Mouse (Mus musculus) kidney, postnatal 4 days (tissue): ENCODE measurements around the gene Ccdc65.

Experiments
- DNase-seq, 2 experiments: peaks; one replicate each; pipeline ENCODE4 v3.0.0; 2021; ENCODE audit warnings: mixed read lengths in 2 of 2

Gene Ccdc65

DNA sequence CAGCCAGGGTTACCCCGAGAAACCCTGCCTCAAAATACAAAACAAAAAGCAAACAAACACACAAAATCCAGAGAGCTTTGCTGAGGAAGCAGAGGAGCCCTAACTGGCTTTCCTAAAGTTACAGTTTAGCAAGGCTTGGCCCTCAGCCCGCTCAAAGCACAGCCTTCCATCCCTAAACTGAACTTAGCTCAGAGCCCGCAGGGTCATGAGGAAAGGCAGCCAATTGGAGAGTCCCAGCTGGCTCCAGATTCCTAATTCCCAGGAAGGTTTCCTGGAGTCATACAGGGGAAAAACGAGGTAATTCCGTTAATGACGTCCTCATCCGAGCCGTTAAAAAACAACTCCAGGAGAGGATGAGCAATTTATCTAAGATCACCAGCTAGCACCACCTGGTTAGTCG is 12.3 kb upstream of the Ccdc65 start:
- DNase-seq: peak; percentile 39 to 59

DNA sequence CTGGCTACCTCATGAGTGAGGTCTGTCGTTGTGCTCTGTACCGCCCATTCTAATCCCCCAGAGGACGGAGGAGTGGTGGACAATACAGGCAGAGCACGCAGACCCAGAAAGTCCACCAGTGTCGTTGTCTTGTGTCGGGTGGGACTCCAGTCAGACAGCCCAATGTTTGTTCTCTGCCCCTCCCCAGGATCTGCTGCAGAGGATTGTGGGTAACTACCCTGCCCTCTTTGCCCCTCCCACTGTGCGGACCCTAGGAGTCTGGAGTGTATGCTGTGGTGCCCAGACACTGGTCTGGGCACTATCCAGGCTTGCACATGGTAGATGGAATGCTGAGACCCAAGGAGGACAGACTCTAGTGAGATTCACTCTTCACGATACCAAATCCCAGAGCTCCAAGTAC is 11.8 kb upstream of the Ccdc65 start:
- no peak for DNase-seq

DNA sequence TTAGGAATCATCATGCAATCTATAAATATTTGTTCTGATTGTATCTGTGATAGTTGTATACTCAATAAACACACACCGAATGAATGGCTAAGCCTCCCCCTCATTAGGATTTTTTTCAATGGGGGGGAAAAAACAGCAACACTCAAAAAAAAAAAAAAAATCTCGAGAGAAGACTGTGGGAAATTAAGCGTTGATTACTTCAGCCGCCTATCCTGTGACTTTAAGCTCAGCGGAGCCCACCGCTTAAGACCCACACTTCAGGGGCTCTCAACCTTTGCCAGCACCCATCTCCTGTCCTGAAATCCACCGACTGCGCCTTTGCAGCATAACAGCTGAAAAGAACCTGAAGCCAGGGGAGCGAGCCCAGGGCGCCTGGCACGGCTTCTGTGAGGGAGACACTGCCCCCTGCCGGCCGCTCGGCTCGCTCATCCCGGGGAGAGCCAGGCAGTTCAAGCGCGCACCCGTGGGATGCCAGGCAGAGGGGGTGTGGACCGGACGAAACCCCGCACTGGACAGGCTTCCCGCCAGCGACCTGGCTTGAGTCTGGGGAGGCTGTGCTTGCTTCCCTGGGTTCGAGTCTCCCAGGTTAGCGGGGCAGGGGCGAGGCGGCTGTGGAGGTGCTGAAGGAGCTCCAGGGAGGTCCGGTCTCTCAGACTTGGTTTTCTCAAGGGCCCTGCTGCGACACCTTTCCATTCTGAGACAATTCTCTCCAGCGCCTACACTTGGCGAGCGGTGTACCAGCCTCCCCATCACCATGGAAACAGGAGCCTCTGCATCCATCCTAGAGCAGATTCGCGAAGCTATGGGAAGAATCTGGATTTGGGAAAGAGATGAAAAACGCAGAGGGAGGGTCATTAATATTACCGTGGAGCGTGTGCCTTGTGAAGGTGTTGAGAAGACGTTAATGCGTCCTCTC is 8.6 kb upstream of the Ccdc65 start:
- DNase-seq: peak; percentile 93 to 94

DNA sequence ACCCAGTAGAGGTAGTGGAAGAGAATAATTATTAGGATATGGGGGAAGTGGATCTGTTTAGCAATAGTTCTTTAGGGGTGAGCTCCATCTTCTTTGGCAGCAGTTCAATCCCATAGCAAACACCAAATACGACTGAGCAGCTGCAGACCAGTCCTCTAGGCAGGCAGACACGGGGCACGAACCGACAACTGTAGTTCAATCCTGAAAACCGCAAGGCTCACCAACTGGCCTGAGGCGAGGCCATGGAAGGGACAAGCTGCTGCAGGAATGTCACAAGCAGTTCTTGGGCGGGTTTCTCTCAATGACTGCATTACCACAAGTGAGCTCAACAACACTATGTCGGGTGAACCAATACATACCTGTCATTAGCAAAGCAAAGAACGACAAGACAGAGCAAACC is 3.7 kb upstream of the Ccdc65 start:
- DNase-seq: no peak

DNA sequence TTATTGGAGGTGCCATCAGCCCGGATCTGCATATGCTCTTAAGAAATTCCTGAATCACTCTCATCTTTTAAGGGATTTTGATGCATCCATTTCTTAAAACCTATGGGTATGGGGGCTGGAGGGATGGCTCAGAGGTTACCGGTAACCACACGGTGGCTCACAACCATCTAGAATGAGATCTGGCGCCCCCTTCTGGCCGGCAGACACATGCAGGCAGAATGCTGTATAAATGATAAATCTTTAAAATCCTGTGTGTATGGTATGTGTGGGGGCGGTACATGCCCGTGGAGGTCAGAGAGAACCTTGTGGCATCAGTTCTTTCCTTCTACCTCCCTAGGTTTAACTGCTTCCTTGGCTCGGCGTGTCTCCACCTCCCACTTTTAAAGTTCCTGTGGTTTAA is 2.4 kb downstream of the Ccdc65 start:
- peak; percentile 89 to 90 for DNase-seq

DNA sequence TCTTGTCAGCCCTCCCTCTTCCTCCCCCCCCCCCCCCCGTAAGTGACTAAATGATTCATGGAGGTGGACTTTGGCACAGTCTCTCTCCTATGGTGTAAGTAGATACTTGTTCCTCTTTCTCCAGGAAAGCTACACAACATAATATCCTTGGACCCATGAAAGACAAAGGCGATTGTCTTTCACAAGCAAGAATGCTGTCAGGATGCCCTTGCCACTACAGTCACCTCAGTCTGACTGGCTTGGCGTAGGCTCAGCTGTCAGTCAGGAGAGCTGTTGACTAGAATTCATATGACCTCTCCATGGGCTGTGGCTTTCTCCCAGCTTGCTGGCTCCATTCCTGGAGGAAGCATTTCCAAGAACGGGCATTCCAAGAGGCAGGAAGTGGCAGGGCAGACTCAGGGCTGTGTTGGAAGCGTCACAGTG is 6.2 kb downstream of the Ccdc65 start:
- DNase-seq: no peak

DNA sequence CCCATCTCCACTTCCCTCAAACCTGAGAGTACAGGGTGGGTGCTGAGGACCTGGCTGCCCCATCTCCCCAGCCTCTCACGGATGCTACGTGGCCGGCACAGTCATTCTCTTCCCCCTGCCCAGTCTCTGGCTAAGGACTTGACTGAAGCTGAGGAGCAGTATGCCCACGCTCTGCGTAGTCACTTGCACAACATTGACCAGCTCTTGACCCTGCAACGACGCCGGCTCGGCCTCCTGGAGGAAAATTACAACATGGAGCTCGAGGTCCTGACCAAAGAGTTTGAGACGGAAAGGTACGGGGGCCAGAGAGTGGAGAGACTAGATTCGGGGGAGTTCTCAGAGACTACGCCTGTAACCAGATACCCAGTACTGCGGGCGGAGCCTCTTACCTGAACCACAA is 9.3 kb downstream of the Ccdc65 start:
- no peak for DNase-seq

DNA sequence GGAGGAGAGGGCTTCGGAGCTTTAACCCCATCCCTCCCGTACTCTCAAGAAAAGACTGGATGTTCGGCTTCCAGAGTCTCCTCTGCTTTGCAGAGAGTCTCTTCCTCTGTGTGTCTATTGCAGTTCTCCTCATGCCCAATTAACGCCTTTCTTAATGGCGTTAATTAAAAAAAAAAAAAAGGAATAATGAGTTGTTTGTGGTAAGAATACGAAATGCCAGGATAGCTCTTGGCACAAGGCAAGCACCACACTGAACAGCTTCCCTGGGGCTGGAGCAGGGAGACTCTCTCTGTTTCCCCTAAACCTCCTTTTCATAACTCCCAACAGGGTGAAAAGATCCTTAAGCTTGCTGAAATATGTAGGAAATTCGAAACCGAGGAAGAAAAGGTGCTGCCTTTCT is 14.2 kb downstream of the Ccdc65 start:
- no peak for DNase-seq

DNA sequence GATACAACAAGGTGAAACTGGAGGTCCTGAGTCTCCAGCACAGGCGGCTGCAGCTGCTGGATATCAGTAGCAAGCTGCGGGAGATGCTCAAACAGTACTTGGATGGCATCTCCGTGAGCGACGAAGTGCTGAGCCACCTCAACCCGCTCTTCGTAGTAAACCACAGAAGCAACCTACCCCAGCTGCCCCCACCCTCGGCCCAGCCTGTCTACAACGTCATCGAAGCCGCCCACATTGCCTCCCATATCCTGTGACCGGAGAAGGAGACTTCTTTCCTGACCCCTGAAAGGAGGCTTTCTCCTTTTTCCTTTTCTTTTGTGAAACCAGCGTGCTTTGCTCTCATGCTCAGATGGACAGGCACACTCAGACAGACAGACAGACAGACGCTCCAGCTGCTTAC is 14.8 kb downstream of the Ccdc65 start:
- peak; percentile 63 to 68 for DNase-seq

DNA sequence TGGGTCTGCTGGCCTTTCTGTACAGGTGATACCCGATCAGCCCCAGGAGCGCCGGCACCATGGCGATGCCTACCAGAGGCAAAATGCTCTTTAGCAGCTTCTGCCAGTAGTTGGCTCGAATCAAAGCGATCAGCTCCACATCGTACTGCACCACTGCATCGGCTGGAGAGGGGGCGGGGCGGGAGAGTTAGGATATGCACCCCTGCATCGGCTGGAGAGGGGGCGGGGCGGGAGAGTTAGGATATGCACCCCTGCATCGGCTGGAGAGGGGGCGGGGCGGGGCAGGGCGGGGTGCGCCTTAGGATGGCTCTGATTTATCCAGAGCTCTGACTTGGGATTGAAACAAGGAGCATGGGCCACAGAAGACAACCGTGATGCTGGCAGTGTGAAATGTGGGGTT is 16.4 kb downstream of the Ccdc65 start:
- DNase-seq: peak; percentile 62 to 71

DNA sequence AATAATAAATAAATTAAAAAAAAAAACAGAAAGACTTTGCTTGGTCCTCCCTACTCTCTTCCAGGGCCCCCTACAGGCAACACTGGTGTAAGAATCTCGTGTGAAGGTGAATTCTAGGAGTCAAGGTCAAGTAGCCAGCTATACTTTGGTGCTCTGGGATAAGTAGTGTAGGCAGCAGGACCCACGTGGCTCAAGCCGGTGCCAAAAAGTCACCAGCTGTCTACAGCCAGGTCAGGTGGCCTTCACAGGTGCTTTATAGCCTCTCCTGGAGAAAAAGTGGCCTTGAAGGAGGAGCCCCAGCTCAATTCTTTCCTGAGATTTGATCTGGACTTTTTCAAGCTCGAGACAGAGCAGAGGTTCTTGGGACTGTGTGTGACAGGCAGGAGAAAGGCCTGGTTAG is 18.1 kb downstream of the Ccdc65 start:
- DNase-seq: no peak

DNA sequence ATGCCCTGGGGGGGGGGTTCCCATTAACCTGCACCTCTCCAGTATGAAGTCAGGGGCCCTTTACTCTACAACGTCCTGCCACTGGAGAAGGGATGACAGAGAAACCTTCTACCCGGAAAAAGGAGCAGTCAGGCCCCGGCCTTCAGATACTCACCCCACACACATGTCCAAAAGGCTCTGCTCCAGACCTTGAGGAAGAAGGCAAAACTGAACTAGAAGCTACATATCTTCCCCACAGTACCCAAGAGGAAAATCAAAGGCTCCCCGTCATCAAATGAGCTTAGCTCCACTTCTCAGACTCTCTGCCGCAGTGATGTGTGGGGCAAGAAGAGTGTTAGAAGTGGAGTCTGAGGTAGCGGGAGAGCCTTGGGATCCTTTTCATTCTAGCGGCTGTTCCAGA is 18.7 kb downstream of the Ccdc65 start:
- no peak for DNase-seq

DNA sequence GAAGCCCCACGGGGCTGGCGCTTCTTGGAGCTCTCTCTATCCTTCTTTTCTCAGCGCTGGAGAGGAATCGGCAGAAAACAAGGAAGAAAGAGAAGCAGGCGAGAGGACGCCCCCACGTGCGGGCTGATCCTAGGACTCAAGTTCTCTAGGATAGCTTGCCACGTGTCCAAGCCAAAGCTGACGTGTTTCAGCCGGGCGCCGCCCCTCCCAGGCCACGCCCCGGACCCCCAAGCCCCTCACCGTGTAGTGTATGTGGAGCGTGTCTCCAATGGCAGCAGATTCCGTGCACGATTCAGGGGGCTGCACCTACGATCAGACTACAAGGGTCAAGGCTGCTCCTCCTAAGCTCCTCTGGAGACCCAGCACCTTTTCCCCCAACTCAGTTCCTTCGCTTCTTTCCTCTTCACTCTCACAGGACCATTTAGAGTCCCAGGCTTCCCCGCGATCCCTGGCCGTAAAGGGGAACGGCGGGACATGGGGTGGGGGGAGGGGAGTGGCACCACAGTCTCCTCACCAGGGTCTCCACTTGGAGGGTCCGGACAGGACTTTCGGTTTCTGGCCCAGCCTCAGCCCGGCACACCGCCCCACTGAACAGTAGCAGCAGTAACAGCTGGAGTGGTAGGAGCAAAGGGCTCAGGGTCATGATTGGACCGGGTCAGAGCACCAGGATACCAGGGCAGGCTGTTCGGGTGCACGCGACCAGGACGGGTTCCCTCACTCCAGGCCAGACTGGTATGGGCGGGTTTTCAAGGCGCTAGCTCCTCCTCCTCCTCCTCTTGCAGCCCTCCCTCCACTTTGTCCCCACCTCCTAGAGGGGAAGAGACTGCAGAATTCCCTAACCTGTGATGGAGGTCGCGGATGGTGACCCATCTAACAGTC is 19.7 kb downstream of the Ccdc65 start, which contains the start of gene Fkbp11:
TSS of gene Fkbp11 (minus strand) at position 756 of the 879 bp plus-strand sequence.
- peak; percentile 70 to 83 for DNase-seq

DNA sequence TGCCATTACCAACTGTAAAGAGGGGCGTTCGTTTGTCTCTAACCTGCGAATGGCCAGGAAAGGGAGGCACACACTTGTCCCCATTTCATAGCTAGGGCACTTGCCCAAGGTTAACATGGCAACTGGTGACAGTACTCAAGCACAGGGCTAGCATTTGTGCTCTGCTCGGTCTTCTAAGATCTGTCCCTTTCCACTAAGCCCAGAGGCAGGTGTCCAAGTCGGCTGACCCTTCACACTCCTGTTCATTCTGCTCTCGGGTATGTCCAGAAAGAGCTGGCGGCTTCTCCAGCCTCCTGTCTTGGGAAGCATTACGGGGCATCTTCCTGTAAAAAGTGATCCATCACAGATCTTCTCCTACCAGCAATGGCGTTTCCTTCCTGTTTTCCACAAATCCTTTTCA is 20.4 kb downstream of the Ccdc65 start:
- peak; percentile 38 to 59 for DNase-seq

DNA sequence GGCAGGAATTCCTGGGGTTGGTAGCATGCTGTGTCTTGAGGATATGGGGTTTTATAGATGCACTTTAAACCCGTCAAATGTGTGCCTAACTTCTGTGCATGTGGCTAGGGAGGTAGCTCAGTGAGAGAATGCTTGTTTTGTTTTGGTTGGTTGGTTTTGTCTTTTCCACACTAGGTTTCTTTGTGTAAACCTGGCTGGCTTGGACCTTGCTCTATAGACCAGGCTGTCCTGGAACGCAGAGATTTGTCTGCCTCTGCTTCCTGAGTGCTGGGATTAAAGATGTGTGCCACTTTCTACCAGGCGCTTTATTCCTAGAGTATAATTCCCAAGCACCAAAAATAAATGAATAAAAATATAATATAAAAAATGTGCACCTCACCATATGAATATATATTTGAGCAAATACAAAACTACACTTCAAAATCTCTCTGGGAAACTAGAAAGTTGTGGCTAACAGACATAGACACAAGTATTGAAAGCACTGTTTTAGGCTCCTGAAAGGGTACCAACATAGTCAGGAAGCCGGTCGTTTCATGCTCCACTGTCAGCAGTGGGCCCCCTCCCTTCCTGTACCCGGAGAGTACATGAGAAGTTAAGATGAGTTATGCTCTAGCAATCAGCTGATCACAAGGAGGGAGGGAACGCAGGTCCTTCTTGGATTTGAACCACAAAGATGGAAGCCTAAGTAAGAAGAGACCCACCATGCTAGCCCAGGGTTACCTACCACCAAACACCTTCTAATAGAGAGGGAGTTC is 22.0 kb downstream of the Ccdc65 start:
- no peak for DNase-seq

DNA sequence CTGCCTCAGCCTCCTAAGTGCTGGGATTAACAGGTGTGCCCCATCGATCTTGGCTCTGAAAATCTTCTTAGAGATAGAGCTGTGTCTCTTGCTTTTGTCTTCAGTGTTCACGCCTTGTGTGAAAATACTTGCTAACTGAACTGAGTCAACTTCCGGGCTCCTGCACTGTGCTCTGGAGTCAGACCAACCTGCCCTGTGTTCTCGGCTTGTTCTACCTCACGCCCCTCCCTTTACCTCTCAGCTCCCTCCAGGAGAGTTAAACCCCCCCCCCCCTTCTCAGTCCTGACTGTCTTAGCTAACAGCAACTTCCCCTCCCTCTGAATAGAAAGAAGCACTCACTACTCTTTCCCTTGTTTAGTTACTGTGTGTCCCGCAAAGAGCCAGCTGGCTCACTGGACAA is 22.8 kb downstream of the Ccdc65 start:
- no peak for DNase-seq

DNA sequence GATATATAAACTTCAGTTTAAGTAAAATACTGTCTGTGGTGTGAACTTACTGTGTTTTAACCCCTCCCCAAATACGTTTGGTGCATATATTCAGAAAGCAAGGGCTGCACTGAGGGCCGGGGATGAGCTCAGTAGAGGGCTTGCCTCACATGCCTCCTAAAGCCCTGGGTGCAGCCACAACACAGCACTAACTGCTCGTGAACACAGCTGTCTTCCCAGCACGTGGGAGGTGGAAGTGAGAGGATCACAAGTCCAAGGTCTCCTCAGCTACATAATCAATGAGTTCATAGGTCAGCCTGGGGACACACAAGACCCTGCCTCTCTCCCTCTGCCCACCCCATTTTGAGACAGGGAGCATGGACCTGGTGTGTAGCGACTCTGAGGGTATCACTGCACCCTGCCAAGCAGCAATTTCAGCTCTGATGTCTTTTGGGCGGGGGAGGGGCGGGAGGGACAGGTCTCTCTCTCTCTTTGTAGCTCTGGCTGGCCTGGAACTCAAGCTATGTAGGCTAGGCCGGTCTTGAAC is 24.1 kb downstream of the Ccdc65 start:
- DNase-seq: no peak

DNA sequence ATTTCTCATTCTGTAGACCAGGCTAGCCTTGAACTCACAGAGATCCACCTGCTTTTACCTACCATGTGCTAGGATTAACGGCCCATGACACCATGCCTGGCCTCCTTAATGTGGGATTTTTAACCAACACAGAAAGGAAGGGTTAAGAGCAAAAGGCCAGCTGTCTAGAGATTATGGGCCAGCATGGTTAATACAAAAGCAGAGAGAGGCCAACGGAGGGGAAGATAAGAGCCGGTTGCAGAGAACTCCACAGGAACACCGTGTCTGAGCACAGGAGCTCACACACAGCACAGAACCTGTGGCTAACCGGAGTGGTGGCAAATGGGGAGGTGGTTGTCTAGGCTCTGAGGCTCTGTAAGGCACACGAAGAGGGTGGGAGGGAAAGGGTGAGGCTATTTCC is 25.4 kb downstream of the Ccdc65 start:
- DNase-seq: no peak

DNA sequence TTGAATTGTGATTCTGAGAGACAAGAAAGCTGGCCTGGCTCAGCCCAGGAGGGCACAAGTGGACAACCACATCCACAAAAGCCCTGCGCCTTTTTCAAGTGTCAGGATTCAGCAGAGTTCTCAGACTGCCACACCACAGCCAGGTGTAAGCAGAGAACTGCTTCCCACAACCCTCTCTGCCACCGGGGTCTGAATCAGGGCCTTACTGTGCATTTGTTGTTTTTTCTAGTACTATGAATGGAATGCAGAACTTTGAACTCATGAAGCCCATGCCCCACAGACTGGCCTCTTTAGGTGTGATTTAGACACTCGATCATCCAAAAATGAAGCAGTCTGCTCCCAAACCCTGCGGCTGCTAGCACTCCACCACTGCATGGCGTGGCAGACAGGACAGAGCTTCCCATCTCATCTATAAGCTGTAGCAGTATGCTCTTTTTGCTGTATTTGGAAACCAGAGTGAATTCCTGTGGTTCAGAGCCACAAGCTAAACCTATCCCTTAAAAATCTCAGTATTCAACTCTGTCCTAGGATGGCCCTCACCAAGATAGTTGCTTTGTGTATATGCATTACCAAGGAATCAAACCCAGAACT is 26.1 kb downstream of the Ccdc65 start:
- no peak for DNase-seq

DNA sequence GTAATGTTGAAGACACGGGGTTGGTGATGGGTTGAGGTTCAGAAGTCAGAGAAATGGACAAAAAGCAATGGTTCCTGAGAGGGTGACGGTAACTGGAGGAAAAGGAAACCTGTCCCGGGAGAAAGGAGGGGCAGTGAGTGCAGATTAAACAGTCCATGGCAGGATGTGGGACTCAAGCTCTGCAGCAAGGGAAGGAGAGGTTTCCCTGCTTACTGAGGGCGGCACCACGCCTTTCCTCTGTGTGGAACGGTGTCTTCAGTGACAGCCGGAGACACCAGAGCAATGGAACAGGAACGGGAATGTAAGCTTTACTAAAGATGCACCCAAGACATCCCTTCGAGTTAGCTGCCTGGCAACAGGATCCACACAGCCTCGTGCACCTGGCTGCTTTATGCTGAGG is 28.5 kb downstream of the Ccdc65 start:
- no peak for DNase-seq

DNA sequence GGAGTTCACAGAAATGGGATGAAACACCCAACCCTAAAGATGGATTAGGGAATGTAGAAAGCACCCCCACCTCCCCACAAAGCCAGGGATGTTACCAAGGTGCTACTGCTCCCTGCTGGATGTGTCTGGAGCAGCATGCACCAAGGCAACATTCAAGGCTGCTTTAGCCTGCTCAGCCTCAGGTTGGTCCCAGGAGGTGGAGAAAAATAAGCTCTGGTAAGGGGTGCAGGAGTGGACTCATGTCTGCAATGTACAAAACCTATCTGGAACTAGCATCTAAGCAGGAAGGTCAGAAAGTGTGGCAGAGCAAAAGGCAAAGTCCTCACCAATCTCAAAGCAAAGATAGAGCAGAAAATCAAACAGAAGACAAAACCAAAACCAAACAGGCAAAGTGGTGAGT is 29.9 kb downstream of the Ccdc65 start:
- peak; percentile 66 to 75 for DNase-seq

DNA sequence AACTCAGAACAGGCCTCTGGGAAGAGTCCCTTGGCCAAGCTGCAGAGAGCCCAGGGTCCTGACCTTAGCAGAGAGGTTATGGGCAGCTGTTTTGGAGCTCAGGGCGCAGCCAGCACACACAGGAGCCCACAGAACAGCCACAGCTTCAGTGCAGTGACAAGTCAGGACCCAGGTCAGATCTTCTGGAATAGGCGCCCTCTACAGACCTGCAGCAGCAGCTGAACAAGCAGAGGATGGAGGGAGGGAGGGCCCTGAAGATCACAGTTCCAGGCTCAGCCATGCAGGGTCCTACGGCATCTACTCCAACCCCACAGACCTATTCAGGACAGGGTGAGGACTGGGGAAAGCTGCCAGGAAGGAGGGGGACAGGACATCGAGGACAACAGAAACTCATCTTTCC is 30.8 kb downstream of the Ccdc65 start:
- no peak for DNase-seq
